Mouse (Mus musculus) limb, embryonic 14.5 days (tissue): ENCODE data around the gene Zp3r. TPM values are rescaled to one million over a fixed set of nuclear protein-coding genes. Genes with fewer than 3 reads are reported as not detected.

Experiments
- ATAC-seq: fragments of 200-750 bp; cut with Nextera tagmentation; 2 replicates; pipeline ENCODE4 v1.8.0; 2017; ENCODE audit warnings: low read depth, moderate number of reproducible peaks, moderate TSS enrichment; ENCODE audit not compliant: low FRiP score
- DNase-seq: peaks from one replicate; pipeline ENCODE4 v3.0.0-alpha.2; 2015; ENCODE audit warnings: low spot score
- H3K27ac ChIP-seq: fragments of 300-500 bp; sonication (generic); replicated peaks from 2 replicates; pipeline ENCODE4 v1.5.1; 2014; ENCODE audit warnings: low read depth, mild to moderate bottlenecking, low read length, moderate library complexity, mixed read lengths
- H3K27me3 ChIP-seq: fragments of 300-500 bp; sonication (generic); 2 replicates; pipeline ENCODE4 v1.6.1; 2014; ENCODE audit warnings: low read length, mixed read lengths; ENCODE audit not compliant: control insufficient read depth, insufficient read depth
- H3K36me3 ChIP-seq: fragments of 300-500 bp; sonication (generic); 2 replicates; pipeline ENCODE4 v1.6.1; 2014; ENCODE audit warnings: mild to moderate bottlenecking, low read length, moderate library complexity, mixed read lengths; ENCODE audit not compliant: control insufficient read depth, insufficient read depth
- H3K4me1 ChIP-seq: fragments of 300-500 bp; sonication (generic); 2 replicates; pipeline ENCODE4 v1.6.1; 2014; ENCODE audit warnings: antibody characterized with exemption, low read length, mixed read lengths; ENCODE audit not compliant: control insufficient read depth, insufficient read depth
- H3K4me2 ChIP-seq: fragments of 300-500 bp; sonication (generic); replicated peaks from 2 replicates; pipeline ENCODE4 v1.6.1; 2014; ENCODE audit warnings: low read depth, mild to moderate bottlenecking, low read length, moderate library complexity; ENCODE audit not compliant: severe bottlenecking
- H3K4me3 ChIP-seq: fragments of 300-500 bp; sonication (generic); replicated peaks from 2 replicates; pipeline ENCODE4 v1.5.1; 2014; ENCODE audit warnings: low read length
- H3K9ac ChIP-seq: fragments of 300-500 bp; sonication (generic); 2 replicates; pipeline ENCODE4 v1.6.1; 2014; ENCODE audit warnings: mild to moderate bottlenecking, low read depth, low read length, moderate library complexity; ENCODE audit not compliant: severe bottlenecking
- H3K9me3 ChIP-seq: fragments of 300-500 bp; sonication (generic); 2 replicates; pipeline ENCODE4 v1.6.1; 2016; ENCODE audit warnings: low read length; ENCODE audit not compliant: control insufficient read depth
- POLR2A ChIP-seq: fragments of 200-500 bp; IDR thresholded peaks from 2 replicates; pipeline ENCODE4 v1.8.0; 2012; ENCODE audit warnings: inconsistent platforms, mild to moderate bottlenecking, moderate library complexity, borderline replicate concordance; ENCODE audit not compliant: insufficient read depth, insufficient read length; ENCODE audit errors: extremely low read depth
- WGBS: fragments of 180-500 bp; shearing (Covaris S2); extraction: QIAGEN DNeasy Blood & Tissue Kit; methylation state at CpG from one replicate; pipeline ENCODE4 v1.1.7; 2014; 5-methylcytosine and 5-hydroxymethylcytosine counted together
- polyA plus RNA-seq, 2 experiments: library from polyadenylated mRNA; depleted of rRNA in 1 of 2; stranded (reverse) in 1 of 2; unstranded in 1 of 2; fragments of >200 nt; fragmentation: Nextera tagmentation in 1 of 2; extraction: Ambion mirVana in 1 of 2; gene quantifications; 2 replicates each; pipeline versions ENCODE4 v1.2.1 to v1.2.3; 2012 to 2014

Zp3r gene
- polyA plus RNA-seq, 2 experiments: not detected

GRCm38 (mm10) chr1:130549160-130549559 lies 80.3 kb downstream of the Zp3r start:
- H3K9me3 ChIP-seq: no peaks in the 10 kb centered on the region
- ATAC-seq (no peak), DNase-seq (no peak)
- WGBS: 33% methylated on average over 7 of the region's 7 CpGs
- TF ChIP-seq POLR2A: no peak
- H3K4me1 ChIP-seq: no peaks in the 10 kb centered on the region
- no peaks in the 10 kb centered on the region for H3K36me3 ChIP-seq
- no peak overlapping the region for H3K4me2 ChIP-seq
- H3K9ac ChIP-seq: no peak overlapping the region
- H3K27me3 ChIP-seq: no peaks in the 10 kb centered on the region
- no peak overlapping the region for H3K4me3 ChIP-seq
- no peak overlapping the region for H3K27ac ChIP-seq

GRCm38 (mm10) chr1:130547674-130548429 lies 81.6 kb downstream of the Zp3r start:
- DNase-seq: peak; percentile 74

More at GRCm38 (mm10) chr1:130547674-130548429, 81.6 kb downstream of the Zp3r start:
- peak; percentile 71; the same call in 1 of the 2 replicates for ATAC-seq
- no peaks in the 10 kb centered on the region for H3K36me3 ChIP-seq
- no peaks in the 10 kb centered on the region for H3K27me3 ChIP-seq
- no peaks in the 10 kb centered on the region for H3K9me3 ChIP-seq
- H3K27ac ChIP-seq: no peak overlapping the region
- WGBS: 24% methylated on average over 25 of the region's 25 CpGs
- peak overlapping the region; percentile 46; the same call in 1 of the 2 replicates for H3K9ac ChIP-seq
- no peak for TF ChIP-seq POLR2A
- peak overlapping the region; percentile 34 for H3K4me3 ChIP-seq
- H3K4me2 ChIP-seq: peak overlapping the region; percentile 49
- no peaks in the 10 kb centered on the region for H3K4me1 ChIP-seq

Other genes starting within 250 kb of the Zp3r start
- gene Cd55b, start 206.6 kb downstream of the Zp3r start, polyA plus RNA-seq (2012; rRNA removed): not detected in 2 replicates
- gene Cd55b, start 206.6 kb downstream of the Zp3r start, polyA plus RNA-seq (2014; fragmentation: Nextera tagmentation; extraction: Ambion mirVana): not detected in 2 replicates
- gene Cd55, start 166.9 kb downstream of the Zp3r start, polyA plus RNA-seq (2012; rRNA removed): 10.6 and 12.8 TPM in 2 replicates
- 12.5 and 14.6 TPM in 2 replicates for gene Cd55, start 166.9 kb downstream of the Zp3r start, polyA plus RNA-seq (2014; fragmentation: Nextera tagmentation; extraction: Ambion mirVana)
- 0.03 TPM in 1 of 2 replicates, not detected in the other for gene C4bp, start 32.0 kb upstream of the Zp3r start, polyA plus RNA-seq (2012; rRNA removed)
- not detected in 2 replicates for gene C4bp, start 32.0 kb upstream of the Zp3r start, polyA plus RNA-seq (2014; fragmentation: Nextera tagmentation; extraction: Ambion mirVana)
- not detected in 2 replicates for gene Gm29427, start 86.2 kb upstream of the Zp3r start, polyA plus RNA-seq (2012; rRNA removed)
- not detected in 2 replicates for gene Gm29427, start 86.2 kb upstream of the Zp3r start, polyA plus RNA-seq (2014; fragmentation: Nextera tagmentation; extraction: Ambion mirVana)
- 2.9 TPM in 2 replicates for gene Yod1, start 87.7 kb upstream of the Zp3r start, polyA plus RNA-seq (2012; rRNA removed)
- gene Yod1, start 87.7 kb upstream of the Zp3r start, polyA plus RNA-seq (2014; fragmentation: Nextera tagmentation; extraction: Ambion mirVana): 7.2 and 7.9 TPM in 2 replicates
- 17.2 and 20.8 TPM in 2 replicates for gene Pfkfb2, start 99.6 kb upstream of the Zp3r start, polyA plus RNA-seq (2012; rRNA removed)
- 7.3 and 8.5 TPM in 2 replicates for gene Pfkfb2, start 99.6 kb upstream of the Zp3r start, polyA plus RNA-seq (2014; fragmentation: Nextera tagmentation; extraction: Ambion mirVana)
- 1.9 and 2.8 TPM in 2 replicates for gene AA986860, start 102.4 kb upstream of the Zp3r start, polyA plus RNA-seq (2012; rRNA removed)
- 8.1 and 10.6 TPM in 2 replicates for gene AA986860, start 102.4 kb upstream of the Zp3r start, polyA plus RNA-seq (2014; fragmentation: Nextera tagmentation; extraction: Ambion mirVana)
- gene Fcamr, start 171.3 kb upstream of the Zp3r start, polyA plus RNA-seq (2012; rRNA removed): 0.44 and 0.54 TPM in 2 replicates
- gene Fcamr, start 171.3 kb upstream of the Zp3r start, polyA plus RNA-seq (2014; fragmentation: Nextera tagmentation; extraction: Ambion mirVana): 0.11 and 0.28 TPM in 2 replicates
- gene Pigr, start 197.1 kb upstream of the Zp3r start, polyA plus RNA-seq (2012; rRNA removed): 0.08 TPM in 1 of 2 replicates, not detected in the other
- gene Pigr, start 197.1 kb upstream of the Zp3r start, polyA plus RNA-seq (2014; fragmentation: Nextera tagmentation; extraction: Ambion mirVana): 0.15 TPM in 1 of 2 replicates, not detected in the other
- gene Fcmr, start 236.0 kb upstream of the Zp3r start, polyA plus RNA-seq (2012; rRNA removed): not detected in 2 replicates
- not detected in 2 replicates for gene Fcmr, start 236.0 kb upstream of the Zp3r start, polyA plus RNA-seq (2014; fragmentation: Nextera tagmentation; extraction: Ambion mirVana)